Mouse (Mus musculus): ENCODE results near the gene Olfr491. TPM values are rescaled to one million over a fixed set of nuclear protein-coding genes. Genes with fewer than 3 reads are reported as not detected.

The Olfr491 gene
- not detected in 2 replicates for polyA plus RNA-seq (2015; fragmentation: Nextera tagmentation; extraction: Ambion mirVana)

DNA sequence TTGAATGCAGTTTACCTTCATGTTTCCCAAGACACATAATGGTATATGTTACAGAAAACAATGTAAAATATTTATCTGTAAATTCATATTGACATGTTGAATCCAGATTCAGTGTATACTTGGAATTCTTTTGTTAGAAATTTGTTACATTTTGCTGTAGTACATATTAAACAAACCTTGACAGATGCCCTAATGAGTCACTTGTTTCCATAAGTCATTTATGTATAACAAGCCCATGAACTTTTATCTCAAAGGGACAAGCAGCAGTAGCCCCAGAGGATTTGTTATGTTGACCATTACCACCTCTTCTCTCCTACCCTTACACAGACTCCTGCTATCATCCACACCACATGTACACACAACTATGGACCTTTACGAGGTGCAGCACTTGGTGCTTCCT, at the start of gene Olfr491:
TSS of gene Olfr491 (plus strand) at position 301 of the 400 bp plus-strand sequence.
- no peak for TF ChIP-seq CTCF (IDR thresholded peaks at IDR 0.05; ENCODE audit: low read depth)
- no peak within 1 kb of the TSS for H3K27ac ChIP-seq (ENCODE audit: low read depth, low read length)
- no peaks in the 10 kb centered on the region for H3K27me3 ChIP-seq (replicated peaks; ENCODE audit: control insufficient read depth, insufficient read depth, low read length)
- WGBS, result 65% methylated on average over 1 of the region's 1 CpGs
- ATAC-seq, result no peak
- H3K4me3 ChIP-seq (ENCODE audit: low read depth, low read length), result no peak within 1 kb of the TSS
- H3K9me3 ChIP-seq (ENCODE audit: control insufficient read depth), result no peaks in the 10 kb centered on the region
- H3K9ac ChIP-seq (ENCODE audit: low read depth, low read length), result no peak within 1 kb of the TSS
- H3K36me3 ChIP-seq (ENCODE audit: control insufficient read depth, insufficient read depth), result no peaks in the 10 kb centered on the region
- no peaks in the 10 kb centered on the region for H3K4me1 ChIP-seq (replicated peaks; ENCODE audit: control insufficient read depth, insufficient read depth, low read length)
- no peak within 1 kb of the TSS for H3K4me2 ChIP-seq (replicated peaks; ENCODE audit: low read depth)

DNA sequence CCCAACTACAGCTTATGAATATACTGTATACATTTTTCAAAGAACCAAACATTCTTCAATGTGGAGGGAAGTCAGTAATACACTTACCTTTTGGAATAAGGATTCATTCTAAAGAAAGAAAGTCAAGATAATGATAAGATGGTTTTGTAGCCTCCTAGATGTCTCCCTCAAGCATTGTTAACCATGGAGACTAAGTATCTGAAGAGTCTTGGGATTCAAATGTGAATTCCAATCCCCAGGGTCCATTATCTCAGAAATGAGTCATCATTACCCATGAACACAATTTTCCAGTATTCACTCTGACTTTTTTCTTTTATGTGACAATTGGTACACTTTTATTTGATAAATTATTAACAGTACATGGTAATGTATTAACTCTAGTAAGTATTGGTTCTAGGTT, 24.4 kb upstream of the Olfr491 start, which contains the start of gene Olfr490:
TSS of gene Olfr490 (minus strand) at position 101 of the 400 bp plus-strand sequence.
- H3K4me2 ChIP-seq (replicated peaks; ENCODE audit: low read depth), result no peak within 1 kb of the TSS
- ATAC-seq, result no peak
- no peak within 1 kb of the TSS for H3K4me3 ChIP-seq (ENCODE audit: low read depth, low read length)
- H3K4me1 ChIP-seq (replicated peaks; ENCODE audit: control insufficient read depth, insufficient read depth, low read length), result no peaks in the 10 kb centered on the region
- no peak within 1 kb of the TSS for H3K9ac ChIP-seq (ENCODE audit: low read depth, low read length)
- no peaks in the 10 kb centered on the region for H3K27me3 ChIP-seq (replicated peaks; ENCODE audit: control insufficient read depth, insufficient read depth, low read length)
- no peaks in the 10 kb centered on the region for H3K36me3 ChIP-seq (ENCODE audit: control insufficient read depth, insufficient read depth)
- no peak within 1 kb of the TSS for H3K27ac ChIP-seq (ENCODE audit: low read depth, low read length)
- no peaks in the 10 kb centered on the region for H3K9me3 ChIP-seq (ENCODE audit: control insufficient read depth)
- no peak for TF ChIP-seq CTCF (IDR thresholded peaks at IDR 0.05; ENCODE audit: low read depth)

DNA sequence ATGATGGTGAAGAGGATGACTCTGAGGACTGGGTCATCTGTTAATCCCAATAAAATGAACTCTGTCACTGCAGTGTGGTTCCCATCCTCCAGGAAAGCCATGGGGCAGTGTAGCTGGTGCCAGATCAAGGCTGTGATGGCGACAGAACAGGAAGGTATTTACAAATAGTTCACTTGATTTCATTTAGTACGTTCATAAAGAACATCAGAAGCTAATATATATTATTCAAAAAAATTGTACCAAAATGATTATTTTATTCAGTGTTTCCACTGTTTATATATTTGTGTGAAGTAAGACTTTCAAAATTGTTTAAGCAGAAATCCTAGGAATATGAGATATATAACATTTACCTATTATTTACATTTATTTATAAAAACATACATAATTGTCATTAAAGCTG, 10.3 kb downstream of the Olfr491 start, which contains the start of gene Olfr492:
TSS of gene Olfr492 (minus strand) at position 101 of the 400 bp plus-strand sequence.
- no peaks in the 10 kb centered on the region for H3K4me1 ChIP-seq (replicated peaks; ENCODE audit: control insufficient read depth, insufficient read depth, low read length)
- no peak within 1 kb of the TSS for H3K4me2 ChIP-seq (replicated peaks; ENCODE audit: low read depth)
- no peak for ATAC-seq
- no peak for TF ChIP-seq CTCF (IDR thresholded peaks at IDR 0.05; ENCODE audit: low read depth)
- H3K27me3 ChIP-seq (replicated peaks; ENCODE audit: control insufficient read depth, insufficient read depth, low read length), result no peaks in the 10 kb centered on the region
- no peaks in the 10 kb centered on the region for H3K36me3 ChIP-seq (ENCODE audit: control insufficient read depth, insufficient read depth)
- 76% methylated on average over 2 of the region's 2 CpGs for WGBS
- no peaks in the 10 kb centered on the region for H3K9me3 ChIP-seq (ENCODE audit: control insufficient read depth)
- H3K27ac ChIP-seq (ENCODE audit: low read depth, low read length), result no peak within 1 kb of the TSS
- H3K4me3 ChIP-seq (ENCODE audit: low read depth, low read length), result no peak within 1 kb of the TSS
- no peak within 1 kb of the TSS for H3K9ac ChIP-seq (ENCODE audit: low read depth, low read length)

DNA sequence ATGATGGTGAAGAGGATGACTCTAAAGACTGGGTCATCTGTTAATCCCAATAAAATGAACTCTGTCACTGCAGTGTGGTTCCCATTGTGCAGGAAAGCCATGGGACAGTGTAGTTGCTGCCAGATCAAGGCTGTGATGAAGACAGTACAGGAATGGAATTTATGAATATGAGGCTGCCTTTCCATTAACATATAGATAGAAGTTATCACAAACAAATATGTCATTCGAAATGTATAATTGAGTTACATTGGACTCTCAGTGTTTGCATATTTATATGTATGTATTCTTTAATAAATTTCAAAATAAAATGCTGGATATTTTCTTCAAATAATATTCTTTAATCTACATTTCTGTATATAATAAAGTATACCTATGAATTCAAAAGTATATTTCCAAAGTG, 33.6 kb downstream of the Olfr491 start, which contains the start of gene Olfr493:
TSS of gene Olfr493 (minus strand) at position 101 of the 400 bp plus-strand sequence.
- no peak for ATAC-seq
- H3K4me3 ChIP-seq (ENCODE audit: low read depth, low read length), result no peak within 1 kb of the TSS
- H3K27ac ChIP-seq (ENCODE audit: low read depth, low read length), result no peak within 1 kb of the TSS
- H3K4me1 ChIP-seq (replicated peaks; ENCODE audit: control insufficient read depth, insufficient read depth, low read length), result no peaks in the 10 kb centered on the region
- no peaks in the 10 kb centered on the region for H3K9me3 ChIP-seq (ENCODE audit: control insufficient read depth)
- TF ChIP-seq CTCF (IDR thresholded peaks at IDR 0.05; ENCODE audit: low read depth), result no peak
- WGBS, result 53% methylated on average over 1 of the region's 1 CpGs
- no peak within 1 kb of the TSS for H3K9ac ChIP-seq (ENCODE audit: low read depth, low read length)
- no peaks in the 10 kb centered on the region for H3K36me3 ChIP-seq (ENCODE audit: control insufficient read depth, insufficient read depth)
- no peaks in the 10 kb centered on the region for H3K27me3 ChIP-seq (replicated peaks; ENCODE audit: control insufficient read depth, insufficient read depth, low read length)
- H3K4me2 ChIP-seq (replicated peaks; ENCODE audit: low read depth), result no peak within 1 kb of the TSS

GRCm38 (mm10) chr7:108365035-108365434, 51.8 kb downstream of the Olfr491 start, which contains the start of gene Olfr494:
Gene Olfr494, plus strand, starts transcription at chr7:108365335.
- Histone ChIP-seq H3K36me3 (ENCODE audit: control insufficient read depth, insufficient read depth) (no peaks in the 10 kb centered on the region), H3K4me1 (replicated peaks; ENCODE audit: control insufficient read depth, insufficient read depth, low read length) (no peaks in the 10 kb centered on the region), H3K27me3 (replicated peaks; ENCODE audit: control insufficient read depth, insufficient read depth, low read length) (no peaks in the 10 kb centered on the region), H3K27ac (ENCODE audit: low read depth, low read length) (no peak within 1 kb of the TSS), H3K4me3 (ENCODE audit: low read depth, low read length) (no peak within 1 kb of the TSS), H3K9ac (ENCODE audit: low read depth, low read length) (no peak within 1 kb of the TSS), H3K9me3 (ENCODE audit: control insufficient read depth) (no peaks in the 10 kb centered on the region), H3K4me2 (replicated peaks; ENCODE audit: low read depth) (no peak within 1 kb of the TSS)
- 81% methylated on average over 3 of the region's 3 CpGs for WGBS
- ATAC-seq, result no peak
- no peak for TF ChIP-seq CTCF (IDR thresholded peaks at IDR 0.05; ENCODE audit: low read depth)

Other genes starting within 250 kb of the Olfr491 start
- gene Olfr480, start 246.1 kb upstream of the Olfr491 start, polyA plus RNA-seq (2015; fragmentation: Nextera tagmentation; extraction: Ambion mirVana), result not detected in 2 replicates
- gene Olfr481, start 233.6 kb upstream of the Olfr491 start, polyA plus RNA-seq (2015; fragmentation: Nextera tagmentation; extraction: Ambion mirVana), result not detected in 2 replicates
- gene Olfr482, start 215.9 kb upstream of the Olfr491 start, polyA plus RNA-seq (2015; fragmentation: Nextera tagmentation; extraction: Ambion mirVana), result 0.08 and 0.10 TPM in 2 replicates
- not detected in 2 replicates for gene Olfr483, start 212.6 kb upstream of the Olfr491 start, polyA plus RNA-seq (2015; fragmentation: Nextera tagmentation; extraction: Ambion mirVana)
- not detected in 2 replicates for gene Olfr484, start 186.0 kb upstream of the Olfr491 start, polyA plus RNA-seq (2015; fragmentation: Nextera tagmentation; extraction: Ambion mirVana)
- not detected in 2 replicates for gene Olfr485, start 153.6 kb upstream of the Olfr491 start, polyA plus RNA-seq (2015; fragmentation: Nextera tagmentation; extraction: Ambion mirVana)
- not detected in 2 replicates for gene Olfr486, start 140.7 kb upstream of the Olfr491 start, polyA plus RNA-seq (2015; fragmentation: Nextera tagmentation; extraction: Ambion mirVana)
- gene Olfr487, start 98.8 kb upstream of the Olfr491 start, polyA plus RNA-seq (2015; fragmentation: Nextera tagmentation; extraction: Ambion mirVana), result not detected in 2 replicates
- gene Olfr488, start 55.1 kb upstream of the Olfr491 start, polyA plus RNA-seq (2015; fragmentation: Nextera tagmentation; extraction: Ambion mirVana), result not detected in 2 replicates
- gene Olfr490, start 24.5 kb upstream of the Olfr491 start, polyA plus RNA-seq (2015; fragmentation: Nextera tagmentation; extraction: Ambion mirVana), result not detected in 2 replicates
- not detected in 2 replicates for gene Olfr492, start 10.2 kb downstream of the Olfr491 start, polyA plus RNA-seq (2015; fragmentation: Nextera tagmentation; extraction: Ambion mirVana)
- gene Olfr493, start 33.5 kb downstream of the Olfr491 start, polyA plus RNA-seq (2015; fragmentation: Nextera tagmentation; extraction: Ambion mirVana), result not detected in 2 replicates
- not detected in 2 replicates for gene Olfr494, start 51.9 kb downstream of the Olfr491 start, polyA plus RNA-seq (2015; fragmentation: Nextera tagmentation; extraction: Ambion mirVana)
- not detected in 2 replicates for gene Olfr495, start 79.7 kb downstream of the Olfr491 start, polyA plus RNA-seq (2015; fragmentation: Nextera tagmentation; extraction: Ambion mirVana)
- not detected in 2 replicates for gene Olfr497, start 107.0 kb downstream of the Olfr491 start, polyA plus RNA-seq (2015; fragmentation: Nextera tagmentation; extraction: Ambion mirVana)
- gene Olfr498, start 151.9 kb downstream of the Olfr491 start, polyA plus RNA-seq (2015; fragmentation: Nextera tagmentation; extraction: Ambion mirVana), result not detected in 2 replicates
- not detected in 2 replicates for gene Olfr502, start 211.6 kb downstream of the Olfr491 start, polyA plus RNA-seq (2015; fragmentation: Nextera tagmentation; extraction: Ambion mirVana)
- gene Olfr503, start 231.1 kb downstream of the Olfr491 start, polyA plus RNA-seq (2015; fragmentation: Nextera tagmentation; extraction: Ambion mirVana), result not detected in 2 replicates